Mouse (Mus musculus) pancreas, adult 10 weeks (tissue): ENCODE measurements around the gene Tmbim7. TPM values are rescaled to one million over a fixed set of nuclear protein-coding genes. Genes with fewer than 3 reads are reported as not detected.

ENCODE experiments used
- polyA plus RNA-seq: library from polyadenylated mRNA; stranded (reverse); fragments of 350-450 nt; fragmentation: Illumina TruSeq; extraction: RNeasy Lipid Tissue Mini Kit (QIAGEN cat#74804); gene quantifications from one replicate; pipeline ENCODE4 v1.2.3, GENCODE M21; 2015; ENCODE audit warnings: low read depth, low replicate concordance; ENCODE audit not compliant: insufficient read depth

The Tmbim7 gene
- polyA plus RNA-seq = not detected

DNA sequence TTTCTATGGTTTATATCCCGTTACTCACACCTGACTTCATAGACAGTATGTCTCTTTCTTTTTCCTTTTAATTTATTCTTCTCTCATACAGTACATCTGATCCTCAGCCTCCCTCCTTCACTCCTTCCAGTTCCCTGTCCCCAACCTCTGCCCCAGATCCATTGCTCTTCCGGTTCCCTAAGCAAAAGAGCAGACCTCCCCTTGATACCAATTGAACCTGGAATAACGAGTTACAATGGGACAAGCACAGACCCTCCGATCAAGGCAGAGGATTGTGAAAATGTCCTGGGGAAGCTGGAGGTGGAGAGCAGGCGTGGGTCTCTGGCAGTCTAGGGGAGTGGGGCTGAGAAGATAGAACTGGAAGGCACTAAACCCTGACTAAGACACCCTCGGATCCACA lies at the start of gene Tmbim7:
Tmbim7 (plus strand) TSS at position 301 of the 400 bp plus-strand sequence.

DNA sequence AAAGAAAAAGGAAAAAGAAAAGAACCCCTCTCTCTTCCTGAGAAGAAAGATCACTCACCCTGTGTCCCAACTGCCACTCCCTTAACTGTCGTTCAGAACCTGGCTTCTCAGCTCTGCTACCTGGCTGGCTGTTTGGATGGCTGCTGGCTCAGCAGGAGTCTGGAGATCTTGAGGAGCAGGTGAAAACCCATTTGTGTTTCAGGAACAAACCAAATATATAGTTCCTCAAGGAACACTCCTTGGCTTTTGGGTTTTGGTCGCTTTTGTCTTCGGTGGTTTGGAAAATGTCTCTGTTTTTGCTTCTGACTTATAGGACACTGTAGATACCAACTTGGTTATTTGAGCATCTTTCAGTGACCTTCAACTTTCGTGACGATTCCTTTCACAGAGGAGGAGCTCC lies 6.1 kb downstream of the Tmbim7 start, which contains the start of gene Gatad1:
Gatad1 (minus strand) TSS at position 101 of the 400 bp plus-strand sequence.

Other genes starting within 250 kb of the Tmbim7 start
- gene Fam133b, start 107.3 kb upstream of the Tmbim7 start, polyA plus RNA-seq = 7.4 TPM
- gene 1700109H08Rik, start 79.6 kb upstream of the Tmbim7 start, polyA plus RNA-seq = 1.1 TPM
- gene Pex1, start 55.1 kb upstream of the Tmbim7 start, polyA plus RNA-seq = 9.4 TPM
- 2.8 TPM for gene Rbm48, start 54.6 kb upstream of the Tmbim7 start, polyA plus RNA-seq
- gene Gatad1, start 6.0 kb downstream of the Tmbim7 start, polyA plus RNA-seq = 14.2 TPM
- gene Ankib1, start 151.7 kb downstream of the Tmbim7 start, polyA plus RNA-seq = 3.3 TPM
- gene Krit1, start 152.0 kb downstream of the Tmbim7 start, polyA plus RNA-seq = 9.4 TPM
- gene Lrrd1, start 194.0 kb downstream of the Tmbim7 start, polyA plus RNA-seq = not detected
- gene Mterf1a, start 242.8 kb downstream of the Tmbim7 start, polyA plus RNA-seq = 1.4 TPM